Mouse (Mus musculus) C2C12 (cell line): ENCODE data around the gene Fam120b.

Source experiments
- CTCF ChIP-seq: IDR thresholded peaks from one replicate; pipeline ENCODE4 v1.5.1; 2011; ENCODE audit not compliant: control insufficient read depth, insufficient read depth, insufficient read length
- MYOG ChIP-seq: IDR thresholded peaks from one replicate; pipeline ENCODE4 v1.6.1; 2011; ENCODE audit not compliant: control insufficient read depth, insufficient read length; ENCODE audit errors: extremely low read depth
- USF1 ChIP-seq: IDR thresholded peaks from one replicate; pipeline ENCODE4 v1.6.1; 2011; ENCODE audit warnings: low read depth, mild to moderate bottlenecking, control low read depth, moderate library complexity

DNA sequence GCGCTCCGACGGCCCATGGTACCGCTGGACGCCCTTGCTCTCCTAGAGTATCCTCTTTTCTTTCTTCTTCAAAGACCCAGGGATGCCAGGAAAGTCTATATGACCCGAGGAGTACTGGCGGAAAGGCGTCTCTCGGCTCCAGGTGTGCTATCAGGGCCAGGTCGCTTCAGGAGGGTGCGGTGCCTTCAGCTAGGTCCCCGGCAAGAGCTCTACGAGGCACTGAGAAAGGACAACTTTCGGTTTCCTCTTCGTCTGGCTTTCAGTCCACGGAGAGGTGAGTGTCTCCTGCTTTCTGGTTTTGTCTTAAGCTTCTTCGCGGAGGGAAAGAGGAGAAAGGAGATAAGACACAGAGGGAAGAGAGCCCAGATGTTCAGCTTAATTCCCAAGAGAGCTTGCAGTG, 20.8 kb upstream of the Fam120b start:
- no peak for TF ChIP-seq CTCF
- TF ChIP-seq USF1: no peak
- TF ChIP-seq MYOG: no peak
